Mouse (Mus musculus) CH12.LX (cell line): ENCODE measurements at regions not wholly inside any gene's neighbourhood (a gene's known extent, or its start where the extent isn't known, plus 50 kb on each side); places are given as distances from the start of the nearest gene placed in this dataset.
A peak's percentile ranks its signal among the peaks of the same experiment; 100 is the strongest.

Experiments used
- DNase-seq: peaks from one replicate; pipeline ENCODE4 v3.0.0-alpha.2; 2013; ENCODE audit errors: extremely low read depth
- H3K27ac ChIP-seq: 2 replicates; pipeline ENCODE4 v1.5.1; 2012; ENCODE audit warnings: low read depth, mild to moderate bottlenecking, control low read depth, moderate library complexity; ENCODE audit not compliant: insufficient read depth
- H3K27me3 ChIP-seq: replicated peaks from 2 replicates; pipeline ENCODE3; 2012; ENCODE audit warnings: inconsistent platforms
- H3K36me3 ChIP-seq, 2 experiments: replicated peaks in 1 of 2; 2 replicates each; pipeline versions ENCODE3 to v1.6.1; 2012; ENCODE audit warnings: inconsistent platforms in 1 of 2, low read length in 1 of 2, mild to moderate bottlenecking in 1 of 2, mixed read lengths in 1 of 2, moderate library complexity in 1 of 2; ENCODE audit not compliant: control insufficient read depth in 1 of 2, insufficient read depth in 1 of 2
- H3K4me1 ChIP-seq, 2 experiments: 2 replicates each; pipeline ENCODE4 v1.6.1; 2012; ENCODE audit warnings: inconsistent platforms in 1 of 2, moderate library complexity in 1 of 2; ENCODE audit not compliant: insufficient read depth in 2 of 2, control insufficient read depth in 1 of 2
- H3K4me2 ChIP-seq: 2 replicates; pipeline ENCODE4 v1.6.1; 2012; ENCODE audit warnings: low read depth, mild to moderate bottlenecking, control low read depth; ENCODE audit not compliant: poor library complexity, insufficient read depth, severe bottlenecking
- H3K4me3 ChIP-seq, 3 experiments: fragments of 150-350 bp in 1 of 3; sonication (generic) in 1 of 3; replicated peaks in 1 of 3; 2 replicates each; pipeline versions ENCODE3 to v1.5.1; 2011 to 2012; ENCODE audit warnings: low read depth in 2 of 3, low read length in 2 of 3, mild to moderate bottlenecking in 2 of 3, moderate library complexity in 2 of 3, control low read depth in 1 of 3, improper control_type of control experiment in 1 of 3, inconsistent platforms in 1 of 3, mixed read lengths in 1 of 3; ENCODE audit not compliant: poor library complexity in 1 of 3
- H3K79me2 ChIP-seq: replicated peaks from 2 replicates; pipeline ENCODE4 v1.6.1; 2012; ENCODE audit warnings: mild to moderate bottlenecking, moderate library complexity; ENCODE audit not compliant: control insufficient read depth, poor library complexity, insufficient read depth, severe bottlenecking; ENCODE audit errors: extremely low read depth
- H3K9ac ChIP-seq: 2 replicates; pipeline ENCODE4 v1.6.1; 2012; ENCODE audit warnings: low read depth, mild to moderate bottlenecking, control low read depth, moderate library complexity; ENCODE audit not compliant: insufficient read depth
- H3K9me3 ChIP-seq: replicated peaks from 2 replicates; pipeline ENCODE3; 2012; ENCODE audit warnings: low read length, inconsistent platforms, mixed read lengths
- BHLHE40 ChIP-seq: IDR thresholded peaks from 2 replicates; pipeline ENCODE4 v1.6.1; 2011; ENCODE audit warnings: mild to moderate bottlenecking, low read depth, low read length, improper control_type of control experiment
- CTCF ChIP-seq, 2 experiments: IDR thresholded peaks in 1 of 2; conservative IDR thresholded peaks in 1 of 2; 2 replicates each; pipeline ENCODE4 v1.5.1; 2011 to 2012; ENCODE audit warnings: low read depth in 2 of 2, low read length in 2 of 2, improper control_type of control experiment in 1 of 2, inconsistent platforms in 1 of 2, mild to moderate bottlenecking in 1 of 2, moderate library complexity in 1 of 2
- E2F4 ChIP-seq: IDR thresholded peaks from 2 replicates; pipeline ENCODE4 v1.6.1; 2011; ENCODE audit warnings: low read depth, low read length, improper control_type of control experiment; ENCODE audit not compliant: insufficient replicate concordance
- ELF1 ChIP-seq: IDR thresholded peaks from 2 replicates; pipeline ENCODE4 v1.6.1; 2014; ENCODE audit warnings: low read depth, mild to moderate bottlenecking, inconsistent platforms, low read length, improper control_type of control experiment
- EP300 ChIP-seq: IDR thresholded peaks from 2 replicates; pipeline ENCODE4 v1.6.1; 2011; ENCODE audit warnings: low read length, improper control_type of control experiment
- ETS1 ChIP-seq: conservative IDR thresholded peaks from 2 replicates; pipeline ENCODE4 v1.6.1; 2012; ENCODE audit warnings: low read depth, mild to moderate bottlenecking, inconsistent platforms, low read length, improper control_type of control experiment, moderate library complexity
- GABPA ChIP-seq: IDR thresholded peaks from 2 replicates; pipeline ENCODE4 v1.6.1; 2012; ENCODE audit warnings: low read depth, low read length, improper control_type of control experiment, inconsistent platforms; ENCODE audit not compliant: insufficient replicate concordance
- IRF4 ChIP-seq: IDR thresholded peaks from 2 replicates; pipeline ENCODE4 v1.6.1; 2014; ENCODE audit warnings: low read depth, mild to moderate bottlenecking, inconsistent platforms, low read length, improper control_type of control experiment
- JUND ChIP-seq: conservative IDR thresholded peaks from 2 replicates; pipeline ENCODE4 v1.6.1; 2011; ENCODE audit warnings: low read depth, low read length, improper control_type of control experiment
- MAFK ChIP-seq: IDR thresholded peaks from 2 replicates; pipeline ENCODE4 v1.6.1; 2011; ENCODE audit warnings: low read length, improper control_type of control experiment; ENCODE audit not compliant: insufficient replicate concordance
- MAZ ChIP-seq: IDR thresholded peaks from 2 replicates; pipeline ENCODE4 v1.6.1; 2012; ENCODE audit warnings: low read depth, mild to moderate bottlenecking, inconsistent platforms, low read length, improper control_type of control experiment, moderate library complexity
- MEF2A ChIP-seq: IDR thresholded peaks from 2 replicates; pipeline ENCODE4 v1.6.1; 2014; ENCODE audit warnings: low read depth, mild to moderate bottlenecking, inconsistent platforms, low read length, improper control_type of control experiment, borderline replicate concordance
- MXI1 ChIP-seq: IDR thresholded peaks from 2 replicates; pipeline ENCODE4 v1.6.1; 2011; ENCODE audit warnings: mild to moderate bottlenecking, low read depth, low read length, improper control_type of control experiment
- NRF1 ChIP-seq: IDR thresholded peaks from 2 replicates; pipeline ENCODE4 v1.6.1; 2014; ENCODE audit warnings: low read depth, mild to moderate bottlenecking, inconsistent platforms, low read length, improper control_type of control experiment, moderate library complexity
- PAX5 ChIP-seq: IDR thresholded peaks from 2 replicates; pipeline ENCODE4 v1.6.1; 2012; ENCODE audit warnings: low read length, inconsistent platforms, mixed read lengths
- POLR2A ChIP-seq: IDR thresholded peaks from 2 replicates; pipeline ENCODE4 v1.6.1; 2011; ENCODE audit warnings: low read depth, mild to moderate bottlenecking, improper control_type of control experiment, low read length
- RAD21 ChIP-seq: IDR thresholded peaks from 2 replicates; pipeline ENCODE4 v1.6.1; 2011; ENCODE audit warnings: low read depth, mild to moderate bottlenecking, low read length, improper control_type of control experiment, moderate library complexity
- RCOR1 ChIP-seq: conservative IDR thresholded peaks from 2 replicates; pipeline ENCODE4 v1.6.1; 2012; ENCODE audit warnings: low read depth, mild to moderate bottlenecking, inconsistent platforms, low read length, improper control_type of control experiment
- SMC3 ChIP-seq: IDR thresholded peaks from 2 replicates; pipeline ENCODE4 v1.6.1; 2011; ENCODE audit warnings: low read depth, low read length, improper control_type of control experiment
- TBP ChIP-seq: conservative IDR thresholded peaks from 2 replicates; pipeline ENCODE4 v1.6.1; 2011; ENCODE audit warnings: low read depth, low read length, improper control_type of control experiment
- ZNF384 ChIP-seq: IDR thresholded peaks from 2 replicates; pipeline ENCODE4 v1.6.1; 2012; ENCODE audit warnings: low read depth, low read length, improper control_type of control experiment, inconsistent platforms
- dilution Hi-C: fragments of 300-500 bp; cut with MboI; formaldehyde crosslinking; loops from 2 replicates; pipeline ENCODE4 v1.14.3; 2020; ENCODE audit warnings: low sequenced_read_pairs; ENCODE audit not compliant: extremely low pct_unique_long_range_greater_than_20kb, extremely low pct_ligation_motif_present
- in situ Hi-C: fragments of 300-500 bp; cut with MboI; formaldehyde crosslinking; loops from 3 replicates; pipeline ENCODE4 v1.14.3; 2019; ENCODE audit warnings: low sequenced_read_pairs, low pct_ligation_motif_present, low pct_unique_long_range_greater_than_20kb, mixed read lengths

GRCm38 (mm10) chr6:41113943-41114342 lies 78.6 kb upstream of the 2210010C04Rik start:
- Histone ChIP-seq H3K9ac (no peak overlapping the region), H3K79me2 (no peaks in the 10 kb centered on the region), H3K27me3 (no peaks in the 10 kb centered on the region), H3K4me3 (no peak overlapping the region), H3K4me2 (no peak overlapping the region), H3K4me1 (peaks cover 9 to 46% of the 10 kb centered on the region in 2 experiments), H3K9me3 (no peaks in the 10 kb centered on the region), H3K36me3 (no peaks in the 10 kb centered on the region), H3K27ac (no peak overlapping the region)
- no peak for TF ChIP-seq SMC3
- no peak for TF ChIP-seq GABPA
- dilution Hi-C loops (no loop called here), in situ Hi-C loops (no loop called here)
- DNase-seq = no peak

GRCm38 (mm10) chr6:41112861-41113610 lies 77.7 kb upstream of the 2210010C04Rik start:
- Histone ChIP-seq H3K4me1 (peaks cover 9 to 42% of the 10 kb centered on the region in 2 experiments), H3K36me3 (no peaks in the 10 kb centered on the region), H3K4me2 (peak overlapping the region; percentile 51), H3K79me2 (no peaks in the 10 kb centered on the region), H3K4me3 (peak overlapping the region in 1 of 3 experiments; percentile 35), H3K9me3 (no peaks in the 10 kb centered on the region), H3K27me3 (no peaks in the 10 kb centered on the region), H3K9ac (no peak overlapping the region), H3K27ac (no peak overlapping the region)
- in situ Hi-C loops = no loop called here
- dilution Hi-C loops = no loop called here
- TF ChIP-seq ETS1 (peak; percentile 29; the same call in 1 of the 2 replicates), MXI1 (no peak), E2F4 (no peak), NRF1 (no peak), SMC3 (peak; percentile 44), RCOR1 (peak; percentile 73; the same call in 1 of the 2 replicates), JUND (no peak), ZNF384 (no peak), IRF4 (0 out of 2 replicates have a peak, but pooled peaks have one; percentile 18), MAZ (no peak), PAX5 (no peak), CTCF (conservative IDR thresholded peaks at IDR 0.05 in 1 of 2, IDR thresholded peaks at IDR 0.05 in 1 of 2; ENCODE audit: low read depth in 2 of 2, low read length in 2 of 2) (peak; percentile 83 to 91), BHLHE40 (no peak), MEF2A (no peak), MAFK (no peak), POLR2A (no peak), RAD21 (peak; percentile 65), EP300 (peak; percentile 46), TBP (no peak), ELF1 (no peak)
- DNase-seq = peak; percentile 87
